Mouse (Mus musculus) yolk sac, embryonic 10.5 days (tissue): Measurements from ENCODE around the gene Klkb1.
A peak's percentile ranks its signal among the peaks of the same experiment; 100 is the strongest.

Experiments
- DNase-seq: peaks from one replicate; pipeline ENCODE4 v3.0.0-alpha.2; 2017; ENCODE audit warnings: low spot score

Gene Klkb1

GRCm38 (mm10) chr8:45268485-45268884 lies 26.2 kb downstream of the Klkb1 start:
- no peak for DNase-seq

GRCm38 (mm10) chr8:45267611-45268391 lies 26.9 kb downstream of the Klkb1 start:
- no peak for DNase-seq

- no peak for DNase-seq
Measured at GRCm38 (mm10) chr8:45266993-45267392, 27.7 kb downstream of the Klkb1 start.

- peak; percentile 3 for DNase-seq
Measured at GRCm38 (mm10) chr8:45264918-45265317, 29.7 kb downstream of the Klkb1 start.

GRCm38 (mm10) chr8:45262851-45263250 lies 31.8 kb downstream of the Klkb1 start:
- DNase-seq = no peak

- peak; percentile 4 for DNase-seq
Measured at GRCm38 (mm10) chr8:45261920-45262319, 32.7 kb downstream of the Klkb1 start, which contains the start of gene F11. F11 (minus strand) TSS chr8:45262031.

GRCm38 (mm10) chr8:45258421-45258820 lies 36.2 kb downstream of the Klkb1 start:
- DNase-seq = no peak

GRCm38 (mm10) chr8:45255040-45255439 lies 39.6 kb downstream of the Klkb1 start:
- no peak for DNase-seq

- DNase-seq = no peak
Measured at GRCm38 (mm10) chr8:45254194-45254842, 40.3 kb downstream of the Klkb1 start.

GRCm38 (mm10) chr8:45253586-45253985 lies 41.1 kb downstream of the Klkb1 start:
- DNase-seq = no peak

- DNase-seq = no peak
Measured at GRCm38 (mm10) chr8:45253111-45253510, 41.5 kb downstream of the Klkb1 start.

GRCm38 (mm10) chr8:45246307-45246706 lies 48.4 kb downstream of the Klkb1 start:
- no peak for DNase-seq

- no peak for DNase-seq
Measured at GRCm38 (mm10) chr8:45239363-45239762, 55.3 kb downstream of the Klkb1 start.

GRCm38 (mm10) chr8:45238282-45238681 lies 56.4 kb downstream of the Klkb1 start:
- peak; percentile 3 for DNase-seq

GRCm38 (mm10) chr8:45236164-45236912 lies 58.3 kb downstream of the Klkb1 start:
- DNase-seq = peak; percentile 13

GRCm38 (mm10) chr8:45235228-45235627 lies 59.4 kb downstream of the Klkb1 start:
- DNase-seq = no peak

- no peak for DNase-seq
Measured at GRCm38 (mm10) chr8:45233256-45233655, 61.4 kb downstream of the Klkb1 start.
